13 mouse cellular contexts compared by ENCODE assay signal in genomic region chr5:53214801-53215200, GRCm38 (mm10). TPM values are rescaled to one million over a fixed set of nuclear protein-coding genes. Genes with fewer than 3 reads are reported as not detected.
DNase-seq lines count a peak whose midpoint lies in the region; ATAC-seq and TF ChIP-seq lines count a peak whose summit lies in the region.
"Had no signal": no experiment of that assay in that cellular context is flagged by ENCODE, and none has a peak within 500 bp of the region (broad histone marks: within the 10 kb centered on the region; RNA-seq: fewer than 3 reads in every experiment).

No protein-coding gene starts in this region.

- peaks cover 36% of the 10 kb centered on the region for H3K4me1 ChIP-seq in kidney, embryonic 15.5 days
- H3K4me1 ChIP-seq in forebrain, postnatal 0 days (ENCODE audit: insufficient read depth), result peaks cover 6% of the 10 kb centered on the region; the same call in 1 of the 2 replicates

- no peaks in the 10 kb centered on the region for H3K9me3 ChIP-seq in kidney, embryonic 15.5 days (replicated peaks)
- no peaks in the 10 kb centered on the region for H3K9me3 ChIP-seq in forebrain, postnatal 0 days (ENCODE audit: low read length)
- H3K9me3 ChIP-seq: midbrain, embryonic 12.5 days had no signal

- H3K27ac ChIP-seq in kidney, embryonic 15.5 days, result no peak overlapping the region
- no peak overlapping the region for H3K27ac ChIP-seq in forebrain, postnatal 0 days (ENCODE audit: low read depth, low read length)

- ATAC-seq in kidney, embryonic 15.5 days (replicated peaks; ENCODE audit: low FRiP score), result no peak
- no peak for ATAC-seq in forebrain, postnatal 0 days
- no peak for ATAC-seq in erythroid progenitor cell, adult 5-6 weeks (replicated peaks; ENCODE audit: low FRiP score, poor library complexity, severe bottlenecking)
- ATAC-seq: activated CD4-positive, CD25-positive, alpha-beta regulatory T cell, adult 4 months; liver, postnatal 0 days had no signal

- no peaks in the 10 kb centered on the region for H3K36me3 ChIP-seq in kidney, embryonic 15.5 days
- H3K36me3 ChIP-seq in forebrain, postnatal 0 days (ENCODE audit: insufficient read depth), result no peaks in the 10 kb centered on the region
- H3K36me3 ChIP-seq: G1E; midbrain, embryonic 12.5 days had no signal

- TF ChIP-seq CTCF in forebrain, postnatal 0 days (IDR thresholded peaks at IDR 0.05; ENCODE audit: low read depth), result no peak

- H3K4me3 ChIP-seq in kidney, embryonic 15.5 days (replicated peaks), result no peak overlapping the region
- no peak overlapping the region for H3K4me3 ChIP-seq in forebrain, postnatal 0 days (ENCODE audit: low read depth, low read length)

- no peak overlapping the region for H3K9ac ChIP-seq in kidney, embryonic 15.5 days
- 0 out of 2 replicates have a peak overlapping the region, but pooled peaks have one; percentile 81 for H3K9ac ChIP-seq in forebrain, postnatal 0 days
- H3K9ac ChIP-seq: liver, postnatal 0 days; midbrain, embryonic 12.5 days had no signal

- peak overlapping the region; percentile 97; the same call in 1 of the 2 replicates for H3K4me2 ChIP-seq in kidney, embryonic 15.5 days
- H3K4me2 ChIP-seq in forebrain, postnatal 0 days (ENCODE audit: low read depth), result peak overlapping the region; percentile 96

- WGBS in kidney, embryonic 15.5 days, result 4% methylated on average over 1 of the region's 1 CpGs
- WGBS in forebrain, postnatal 0 days, result 3% methylated on average over 1 of the region's 1 CpGs

- peaks cover 38% of the 10 kb centered on the region for H3K27me3 ChIP-seq in kidney, embryonic 15.5 days
- H3K27me3 ChIP-seq in forebrain, postnatal 0 days (ENCODE audit: insufficient read depth, low read length), result no peaks in the 10 kb centered on the region

- DNase-seq in cerebellum, adult 9-11 months, result peak; percentile 67
- DNase-seq in cerebellum, postnatal 4 days (ENCODE audit: low spot score in 2 of 2), result no peak
- DNase-seq in kidney, postnatal 36 days, result no peak
- no peak for DNase-seq in forebrain, postnatal 0 days
- DNase-seq in neural tube, embryonic 10.5 days (ENCODE audit: extremely low spot score, low spot score), result peak; percentile 15
- DNase-seq in gastrocnemius, adult 18-20 months (ENCODE audit: low spot score), result no peak
- DNase-seq: kidney, postnatal 14 days; liver, postnatal 0 days had no signal

RNA-seq across cellular contexts. Expression of gene Sel1l3, which starts 1.1 kb away (rescaled TPM):
- 19.0 and 20.1 TPM in 2 replicates for polyA plus RNA-seq in kidney, embryonic 15.5 days (2015; fragmentation: Nextera tagmentation; extraction: Ambion mirVana)
- total RNA-seq in forebrain, postnatal 0 days (2014; rRNA removed), result 28.7 and 28.8 TPM in 2 replicates
- polyA plus RNA-seq in forebrain, postnatal 0 days (2015; fragmentation: Nextera tagmentation; extraction: Ambion mirVana), result 5.7 and 6.2 TPM in 2 replicates
- total RNA-seq in erythroid progenitor cell, adult 5-6 weeks (2015; ENCODE audit: low replicate concordance), result not detected in 2 replicates
- total RNA-seq in erythroid progenitor cell, adult 5-6 weeks (2017; ENCODE audit: low replicate concordance), result not detected in 2 replicates
- total RNA-seq in gastrocnemius, adult 18-20 months (2021), result 10 to 100 TPM; 52.0 to 54.8 TPM
- polyA plus RNA-seq: activated CD4-positive, CD25-positive, alpha-beta regulatory T cell, adult 4 months; G1E had no signal

RNA-seq across cellular contexts. Expression of gene Smim20, which starts 52.1 kb away (rescaled TPM):
- polyA plus RNA-seq in kidney, embryonic 15.5 days (2015; fragmentation: Nextera tagmentation; extraction: Ambion mirVana), result 82.0 and 82.7 TPM in 2 replicates
- total RNA-seq in forebrain, postnatal 0 days (2014; rRNA removed), result 45.0 and 53.1 TPM in 2 replicates
- polyA plus RNA-seq in forebrain, postnatal 0 days (2015; fragmentation: Nextera tagmentation; extraction: Ambion mirVana), result 75.2 and 82.4 TPM in 2 replicates
- 1.3 and 28.8 TPM in 2 replicates for total RNA-seq in erythroid progenitor cell, adult 5-6 weeks (2015; ENCODE audit: low replicate concordance)
- total RNA-seq in erythroid progenitor cell, adult 5-6 weeks (2017; ENCODE audit: low replicate concordance), result 12.8 and 16.4 TPM in 2 replicates
- 10 to 100 TPM; 51.0 to 57.7 TPM for total RNA-seq in gastrocnemius, adult 18-20 months (2021)

Comparison
In these comparisons a context has a peak if more than half of its experiments do, and no peak if none do; other contexts are left out.
1. DNase-seq: peak in cerebellum, adult 9-11 months (single experiment) and neural tube, embryonic 10.5 days (single experiment); none in cerebellum, postnatal 4 days (0 of 2), kidney, postnatal 36 days (0 of 2), forebrain, postnatal 0 days (single experiment) and gastrocnemius, adult 18-20 months (single experiment).
2. RNA of gene Sel1l3, which starts 1.1 kb away (total RNA-seq): 52.0 to 54.8 TPM in gastrocnemius, adult 18-20 months and 28.7 to 28.8 TPM in forebrain, postnatal 0 days; not detected in erythroid progenitor cell, adult 5-6 weeks; every median in the first group is over 10 times any median in the second.